Mouse (Mus musculus) left cerebral cortex, adult 18-20 months (tissue): ENCODE measurements around the gene Actg1. TPM values are rescaled to one million over a fixed set of nuclear protein-coding genes. Genes with fewer than 3 reads are reported as not detected.
A peak's percentile ranks its signal among the peaks of the same experiment; 100 is the strongest.
"Not testable (repeated sequence)": the region's sequence is repeated elsewhere in the genome, so short reads cannot be mapped to it uniquely, and the experiment has no call there.

Source experiments
- DNase-seq, 2 experiments: peaks; one replicate each; pipeline ENCODE4 v3.0.0; 2021 to 2022; ENCODE audit warnings: low spot score in 2 of 2, mixed read lengths in 1 of 2
- total RNA-seq, 2 experiments: library from RNA; stranded (reverse); gene quantifications; 2 replicates each; pipeline ENCODE4 v1.2.3; 2021

The Actg1 gene
- total RNA-seq, 2 experiments from 2014 or later = 1,195 to 1,258 TPM

- not testable (repeated sequence) for DNase-seq
Observed at GRCm38 (mm10) chr11:120346383-120347034, 1.8 kb downstream of the Actg1 start.

- no peak for DNase-seq
Observed at GRCm38 (mm10) chr11:120345067-120345681, 3.2 kb downstream of the Actg1 start.

GRCm38 (mm10) chr11:120344310-120344920, 3.9 kb downstream of the Actg1 start:
- DNase-seq = no peak

- no peak for DNase-seq
Observed at GRCm38 (mm10) chr11:120343519-120344309, 4.6 kb downstream of the Actg1 start.

- DNase-seq = no peak
Observed at GRCm38 (mm10) chr11:120342656-120343160, 5.6 kb downstream of the Actg1 start.

GRCm38 (mm10) chr11:120341661-120342060, 6.7 kb downstream of the Actg1 start:
- DNase-seq = no peak

GRCm38 (mm10) chr11:120339978-120340513, 8.3 kb downstream of the Actg1 start:
- no peak for DNase-seq

- no peak for DNase-seq
Observed at GRCm38 (mm10) chr11:120338786-120339185, 9.6 kb downstream of the Actg1 start.

GRCm38 (mm10) chr11:120337447-120337846, 10.9 kb downstream of the Actg1 start:
- no peak for DNase-seq

GRCm38 (mm10) chr11:120335431-120336021, 12.8 kb downstream of the Actg1 start:
- no peak for DNase-seq

GRCm38 (mm10) chr11:120320156-120320555, 28.2 kb downstream of the Actg1 start:
- no peak for DNase-seq

GRCm38 (mm10) chr11:120319310-120319709, 29.0 kb downstream of the Actg1 start:
- DNase-seq = no peak

GRCm38 (mm10) chr11:120317456-120317855, 30.9 kb downstream of the Actg1 start:
- no peak for DNase-seq

- no peak for DNase-seq
Observed at GRCm38 (mm10) chr11:120316690-120317254, 31.6 kb downstream of the Actg1 start.

- DNase-seq = peak; percentile 87 to 92
Observed at GRCm38 (mm10) chr11:120315832-120316689, 32.3 kb downstream of the Actg1 start.

GRCm38 (mm10) chr11:120315416-120315761, 33.0 kb downstream of the Actg1 start:
- DNase-seq = peak in 1 of 2 experiments; percentile 51

GRCm38 (mm10) chr11:120314721-120315415, 33.5 kb downstream of the Actg1 start:
- no peak for DNase-seq

- no peak for DNase-seq
Observed at GRCm38 (mm10) chr11:120313906-120314685, 34.2 kb downstream of the Actg1 start.
